Mouse (Mus musculus) spleen, postnatal 14 days (tissue): Measurements from ENCODE around the gene Pde6h.
A peak's percentile ranks its signal among the peaks of the same experiment; 100 is the strongest.

Source experiments
- DNase-seq, 2 experiments: peaks; one replicate each; pipeline ENCODE4 v3.0.0; 2021 to 2022; ENCODE audit warnings: low spot score in 2 of 2

Pde6h gene

DNA sequence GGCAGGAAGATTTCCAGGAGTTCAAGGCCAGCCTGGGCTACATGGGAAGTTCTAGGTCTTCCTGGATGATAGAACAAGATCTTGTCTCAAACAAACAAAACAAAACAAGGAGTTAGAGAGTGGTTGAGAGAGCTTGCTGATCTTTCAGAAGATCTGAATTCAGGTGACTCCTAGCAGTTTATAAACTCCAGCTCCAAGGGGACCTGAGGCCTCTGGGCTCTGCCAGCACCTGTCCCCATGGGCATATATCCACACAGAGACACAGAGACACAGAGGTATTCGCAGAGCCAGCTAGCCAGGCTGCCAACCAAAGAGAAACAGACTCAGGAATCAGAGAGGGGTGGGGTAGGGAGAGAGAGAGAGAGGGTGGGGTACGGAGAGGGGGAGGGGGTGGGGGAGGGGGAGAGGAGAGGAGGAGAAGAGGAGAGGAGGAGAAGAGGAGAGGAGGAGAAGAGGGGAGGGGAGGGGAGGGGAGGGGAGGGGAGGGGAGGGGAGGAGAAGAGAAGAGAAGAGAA, 10.8 kb upstream of the Pde6h start:
- no peak for DNase-seq

DNA sequence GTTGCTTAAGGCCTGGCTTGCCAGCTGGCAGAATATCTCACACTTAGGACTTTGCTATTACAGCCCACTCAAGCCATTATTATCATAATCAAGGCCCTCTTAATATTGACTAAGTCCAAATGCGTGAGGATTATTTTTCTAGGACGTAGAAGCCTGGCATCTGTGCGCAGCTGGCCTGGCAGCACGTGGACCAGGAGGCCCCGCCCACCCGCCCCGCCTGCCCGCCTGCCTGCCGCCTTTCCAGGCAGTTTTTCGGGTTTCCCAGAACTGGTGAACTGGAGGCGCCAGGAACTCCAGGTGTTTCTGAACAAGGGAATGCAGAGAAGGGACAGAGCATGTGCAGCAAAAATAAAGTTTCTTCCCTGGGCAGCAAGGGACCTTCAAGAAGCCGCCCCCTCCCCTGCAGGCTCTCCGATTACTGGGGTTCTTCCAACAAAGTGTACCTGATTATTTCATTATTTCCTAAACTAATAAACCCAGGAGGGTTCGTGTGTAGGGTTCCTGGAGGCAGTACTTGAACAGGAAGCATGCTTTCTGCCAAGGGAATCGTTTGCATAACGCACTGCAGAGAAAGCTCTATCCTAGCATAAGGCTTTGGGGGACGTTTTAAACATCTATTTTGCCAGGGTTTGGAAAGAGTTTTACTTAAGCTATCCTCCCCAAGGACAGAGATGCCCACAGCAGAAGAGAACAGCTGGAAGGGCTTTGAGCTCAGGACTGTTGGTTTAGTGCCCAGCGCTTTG, 10.1 kb upstream of the Pde6h start:
- DNase-seq: no peak

DNA sequence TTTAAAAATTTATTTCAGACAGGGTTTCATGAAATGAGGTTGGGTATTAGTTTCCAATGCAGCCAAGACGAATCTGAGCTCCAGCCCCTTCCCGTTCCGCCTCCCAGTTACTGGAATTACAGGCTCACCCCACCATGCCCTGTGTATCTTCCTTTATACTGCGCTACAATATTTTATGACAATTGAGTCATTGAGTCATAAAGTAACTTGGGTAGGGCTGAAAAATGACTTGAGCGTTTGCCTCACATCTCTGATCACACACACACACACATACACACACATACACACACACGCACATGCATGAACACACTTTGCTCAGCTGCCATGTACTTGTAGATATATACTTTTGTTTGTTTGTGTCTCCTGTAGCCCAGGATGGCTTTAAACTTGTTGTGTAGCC, 9.4 kb upstream of the Pde6h start:
- no peak for DNase-seq

DNA sequence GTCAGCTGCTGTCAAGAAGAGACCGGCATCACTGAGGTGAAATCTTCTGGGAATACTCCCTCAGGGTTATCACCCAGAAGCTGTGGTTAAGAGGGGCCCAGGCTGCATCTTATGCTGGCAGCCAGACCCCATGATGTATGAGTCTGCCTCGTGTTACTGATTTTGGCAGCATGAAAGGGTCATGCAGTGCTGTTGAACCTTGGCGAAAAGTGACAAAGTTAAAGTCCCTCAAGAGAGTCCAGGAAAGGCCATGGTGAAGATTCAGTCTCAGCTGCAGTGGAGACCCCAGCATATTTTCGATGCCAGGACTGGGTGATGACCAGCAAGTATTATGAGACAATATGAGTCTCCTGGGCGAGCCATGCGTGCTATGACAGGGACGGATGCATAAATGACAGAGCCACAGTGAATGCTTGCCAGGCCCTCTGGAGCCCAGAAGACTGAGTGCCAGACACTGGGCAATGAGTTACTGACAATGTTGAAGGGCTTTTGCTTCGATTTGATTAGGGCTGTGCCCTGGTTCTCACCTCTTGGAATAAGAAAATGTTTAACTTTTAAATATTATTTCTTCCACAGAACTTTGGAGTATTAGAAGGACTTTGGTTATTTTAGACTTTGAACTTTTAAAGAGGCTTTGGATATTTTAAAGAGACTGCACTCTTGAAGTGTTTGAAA, 7.8 kb upstream of the Pde6h start:
- no peak for DNase-seq

- DNase-seq: no peak
Observed at GRCm38 (mm10) chr6:136917885-136918284, 5.7 kb upstream of the Pde6h start.

DNA sequence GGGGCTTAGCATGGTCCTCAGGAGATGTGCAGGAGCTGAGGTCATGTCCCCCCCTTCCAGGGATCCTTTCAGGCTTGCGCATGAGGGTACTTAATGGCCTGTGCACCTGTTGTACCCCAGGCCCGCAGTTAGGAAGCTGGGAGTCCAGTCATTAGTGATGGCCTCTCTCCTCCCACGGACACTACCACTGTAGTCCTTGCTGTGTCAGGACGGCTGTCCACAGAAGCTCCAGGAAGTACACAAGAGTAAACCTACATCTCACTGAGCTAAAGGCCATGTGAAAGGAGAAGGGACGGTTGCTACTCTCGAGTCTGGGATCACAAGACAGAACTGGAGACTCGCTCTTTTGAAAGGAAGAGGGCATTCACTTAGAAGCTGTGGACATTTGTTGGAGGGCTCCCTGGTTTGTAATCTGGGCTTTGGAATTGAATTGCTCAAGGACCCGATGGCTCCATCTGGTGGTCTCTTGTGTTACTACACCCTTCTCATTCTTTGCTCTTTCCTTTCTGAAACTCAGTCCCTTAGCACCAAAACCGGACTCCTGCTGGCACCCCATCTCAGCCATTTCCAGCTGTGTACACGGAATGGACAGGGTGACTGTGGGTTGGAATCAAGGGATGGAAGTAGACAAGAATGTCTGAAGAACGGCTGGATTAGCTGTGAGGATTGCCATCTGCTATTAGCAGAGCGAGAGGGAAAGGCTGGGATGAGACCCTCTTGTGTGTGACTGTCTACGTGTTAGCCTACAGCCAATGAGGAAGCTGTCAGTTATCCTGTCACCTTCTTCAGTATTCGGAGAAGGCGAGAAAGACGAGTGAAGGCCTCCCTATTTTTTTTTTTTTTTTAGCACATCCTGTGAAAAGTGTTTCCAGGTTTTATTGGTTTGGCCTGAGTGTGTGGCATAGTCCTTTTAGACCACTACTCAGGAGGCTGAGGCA, 3.0 kb upstream of the Pde6h start:
- peak in 1 of 2 experiments; percentile 62 for DNase-seq

GRCm38 (mm10) chr6:136921601-136922000, 2.0 kb upstream of the Pde6h start:
- no peak for DNase-seq

DNA sequence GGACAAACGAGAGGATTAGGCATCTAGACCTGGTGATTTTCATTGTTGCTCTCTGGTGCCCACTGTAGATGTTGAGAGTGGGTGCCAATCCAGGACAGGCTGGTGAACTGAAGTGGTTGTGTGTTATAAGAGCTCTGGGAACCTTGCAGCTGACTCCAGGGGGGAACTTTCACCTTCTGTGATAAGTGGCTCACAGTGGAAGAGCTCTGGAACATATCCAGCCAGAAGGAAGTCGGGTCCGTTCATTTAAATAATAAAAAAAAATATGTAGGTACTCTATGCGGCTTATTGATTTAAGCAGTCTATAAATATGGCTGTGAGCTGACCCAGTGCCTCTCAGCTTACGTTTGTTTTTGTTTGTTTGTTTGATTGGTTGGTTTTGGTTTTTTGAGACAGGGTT, 1.6 kb upstream of the Pde6h start, which contains the start of gene Erp27:
Gene Erp27 (minus strand): TSS at position 101 of the 400 bp plus-strand sequence.
- no peak for DNase-seq

GRCm38 (mm10) chr6:136922871-136923270, 761 bp upstream of the Pde6h start:
- DNase-seq: no peak

- DNase-seq: no peak
Observed at GRCm38 (mm10) chr6:136925049-136925448, 1.4 kb downstream of the Pde6h start.

- DNase-seq: no peak
Observed at GRCm38 (mm10) chr6:136927626-136928025, 4.0 kb downstream of the Pde6h start.

GRCm38 (mm10) chr6:136930677-136931076, 7.0 kb downstream of the Pde6h start:
- peak; percentile 41 to 54 for DNase-seq

DNA sequence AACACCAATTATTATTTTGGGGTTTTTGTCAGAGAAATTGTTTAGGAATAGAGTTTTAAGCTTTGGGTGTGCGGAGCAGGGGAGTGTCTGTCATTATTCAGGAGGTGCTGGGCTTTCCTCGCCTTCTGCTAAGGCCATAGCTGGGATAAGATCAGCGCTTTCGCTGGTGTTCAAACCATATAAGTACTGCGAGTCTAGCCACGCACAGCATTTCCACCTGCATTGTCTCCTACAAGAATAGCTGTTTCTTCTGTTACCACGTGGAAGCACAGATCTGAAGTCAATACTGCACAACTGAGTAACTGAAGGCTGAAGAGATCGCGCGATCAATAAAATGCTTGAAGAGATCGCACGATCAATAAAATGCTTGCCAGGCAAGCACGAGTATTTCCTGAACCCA, 7.6 kb downstream of the Pde6h start:
- DNase-seq: no peak

DNA sequence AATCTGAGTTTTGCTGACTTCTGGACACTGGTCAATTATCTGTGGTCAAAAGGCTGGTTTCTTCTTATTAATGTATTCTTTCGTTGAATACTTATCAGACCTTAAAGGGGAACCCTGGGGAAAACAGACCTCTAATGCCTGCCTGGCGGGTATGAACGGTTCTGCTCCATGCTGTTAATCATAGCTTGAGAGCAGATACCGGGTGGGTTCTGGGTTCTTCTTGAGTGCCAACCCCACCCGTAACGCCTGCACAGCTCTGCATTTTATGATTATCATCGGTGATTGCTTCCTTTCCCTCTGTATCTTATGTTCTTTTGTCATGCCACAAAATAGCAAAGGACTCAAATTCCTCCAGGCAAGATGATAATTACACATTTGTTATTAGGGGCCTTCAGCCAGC, 10.4 kb downstream of the Pde6h start:
- DNase-seq: no peak

DNA sequence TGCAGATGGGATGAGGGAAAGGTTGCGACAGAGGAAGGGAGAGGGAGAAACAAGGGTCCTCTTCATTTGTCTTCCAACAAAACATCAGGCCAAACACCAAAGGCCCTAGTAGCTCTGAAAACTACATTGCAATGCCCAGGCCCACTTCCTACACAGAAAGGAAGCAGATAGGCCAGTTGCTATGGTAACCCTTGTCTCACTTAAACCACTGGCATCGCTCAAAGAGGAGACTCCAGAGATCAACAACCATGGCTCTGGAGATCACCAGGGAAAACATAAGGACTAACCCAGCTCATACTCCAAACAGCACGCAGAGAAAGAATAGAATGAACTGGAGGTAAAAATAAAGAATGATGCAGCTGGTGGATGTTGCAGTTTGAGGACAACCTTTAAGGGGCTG, 11.6 kb downstream of the Pde6h start:
- DNase-seq: no peak

DNA sequence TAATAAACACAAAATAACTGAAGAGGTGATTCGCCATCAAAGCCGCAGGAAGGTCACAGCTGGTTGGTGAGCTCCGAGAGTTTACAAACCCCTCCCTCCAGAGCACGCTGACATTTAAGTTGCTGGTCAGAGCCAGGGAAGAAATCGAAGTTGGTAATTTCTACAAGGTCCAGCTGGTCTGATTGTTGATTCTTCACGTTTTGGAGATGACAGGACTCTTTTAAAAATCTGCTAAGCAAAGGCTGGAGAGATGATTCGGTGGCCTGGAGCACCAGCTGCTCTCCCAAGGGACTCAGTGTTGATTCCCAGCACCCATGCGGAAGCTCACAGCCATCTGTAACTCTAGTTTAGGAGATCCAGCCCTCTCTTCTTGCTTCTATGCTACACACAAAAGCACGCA, 12.7 kb downstream of the Pde6h start:
- no peak for DNase-seq

DNA sequence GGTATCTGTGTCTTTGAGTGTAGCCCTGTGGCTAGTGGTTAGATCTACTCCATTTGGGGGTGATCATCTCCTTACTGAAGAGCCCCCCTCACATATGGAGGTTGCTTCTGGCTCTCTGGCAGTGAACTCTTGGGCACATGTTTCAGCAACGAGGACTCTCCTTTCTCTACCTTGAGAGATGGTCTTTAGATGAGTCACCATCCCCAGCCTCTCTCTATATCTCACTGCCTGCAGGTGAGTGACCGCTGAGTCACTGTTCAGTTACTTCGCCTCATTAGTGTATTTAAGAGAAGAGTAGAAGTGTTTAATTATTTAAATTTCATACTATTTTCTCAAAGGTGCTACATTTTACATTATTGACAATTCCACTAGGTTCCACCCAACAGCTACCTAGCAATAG, 13.5 kb downstream of the Pde6h start:
- DNase-seq: no peak

GRCm38 (mm10) chr6:136938331-136939126, 14.9 kb downstream of the Pde6h start:
- no peak for DNase-seq

DNA sequence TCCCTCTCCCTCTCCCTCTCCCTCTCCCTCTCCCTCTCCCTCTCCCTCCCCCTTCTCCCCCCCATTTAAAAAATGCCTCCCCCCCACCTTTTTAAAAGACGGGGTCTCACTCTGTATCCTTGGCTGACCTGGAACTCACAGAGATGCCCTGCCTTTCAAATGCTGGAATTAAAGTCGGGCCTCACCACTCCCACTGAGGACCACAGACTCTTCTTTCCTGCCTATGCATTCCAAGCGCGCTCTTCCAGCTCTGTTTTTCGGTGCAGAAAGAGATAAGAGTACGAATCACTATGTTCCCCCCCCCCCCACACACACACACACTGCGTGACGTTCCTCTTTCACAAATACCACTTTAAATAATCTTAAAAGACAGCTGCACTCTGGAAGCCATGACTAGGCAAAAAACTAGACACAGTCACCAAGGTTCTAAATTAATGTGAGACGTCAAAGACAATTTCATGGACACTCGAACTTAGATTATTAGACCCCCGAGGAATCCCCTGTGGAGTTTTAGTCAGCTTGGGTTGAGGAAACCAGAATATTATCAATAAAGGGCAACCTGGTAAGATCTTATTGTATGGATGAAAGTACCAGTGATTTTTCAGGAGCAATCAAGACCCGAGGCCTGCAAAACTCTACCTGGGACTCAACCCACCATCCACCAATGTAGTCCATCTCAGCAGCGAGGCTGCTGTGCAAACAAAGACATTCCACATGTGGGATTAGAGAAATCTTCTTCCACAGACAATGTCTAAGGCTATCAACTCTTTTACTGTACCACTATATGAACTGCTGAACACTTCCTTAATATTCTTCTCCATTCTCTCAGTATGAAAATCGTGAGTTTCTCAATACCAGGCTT, 15.9 kb downstream of the Pde6h start:
- DNase-seq: no peak
